Mouse (Mus musculus) midbrain, embryonic 16.5 days (tissue): ENCODE measurements around the gene Ttc7b. TPM values are rescaled to one million over a fixed set of nuclear protein-coding genes. Genes with fewer than 3 reads are reported as not detected.

Experiments used
- ATAC-seq: fragments of 200-750 bp; cut with Nextera tagmentation; 2 replicates; pipeline ENCODE4 v1.8.0; 2017; ENCODE audit warnings: moderate TSS enrichment
- H3K27ac ChIP-seq: fragments of 300-500 bp; sonication (generic); 2 replicates; pipeline ENCODE4 v1.5.1; 2014; ENCODE audit warnings: mild to moderate bottlenecking, low read length, mixed read lengths
- H3K27me3 ChIP-seq: fragments of 300-500 bp; sonication (generic); 2 replicates; pipeline ENCODE4 v1.6.1; 2014; ENCODE audit warnings: low read depth, low read length, mixed read lengths; ENCODE audit not compliant: control insufficient read depth, insufficient read depth
- H3K36me3 ChIP-seq: fragments of 300-500 bp; sonication (generic); 2 replicates; pipeline ENCODE4 v1.6.1; 2014; ENCODE audit warnings: mild to moderate bottlenecking, low read length, moderate library complexity, mixed read lengths; ENCODE audit not compliant: control insufficient read depth, insufficient read depth
- H3K4me1 ChIP-seq: fragments of 300-500 bp; sonication (generic); 2 replicates; pipeline ENCODE4 v1.6.1; 2014; ENCODE audit warnings: mild to moderate bottlenecking, low read length, mixed read lengths; ENCODE audit not compliant: control insufficient read depth, insufficient read depth
- H3K4me2 ChIP-seq: fragments of 300-500 bp; sonication (generic); 2 replicates; pipeline ENCODE4 v1.6.1; 2014; ENCODE audit warnings: mild to moderate bottlenecking, low read length, mixed read lengths
- H3K4me3 ChIP-seq: fragments of 300-500 bp; sonication (generic); 2 replicates; pipeline ENCODE4 v1.5.1; 2014; ENCODE audit warnings: low read depth, mild to moderate bottlenecking, low read length, moderate library complexity, mixed read lengths
- H3K9ac ChIP-seq: fragments of 300-500 bp; sonication (generic); 2 replicates; pipeline ENCODE4 v1.6.1; 2014; ENCODE audit warnings: low read depth, low read length, mixed read lengths
- H3K9me3 ChIP-seq: fragments of 300-500 bp; sonication (generic); replicated peaks from 2 replicates; pipeline ENCODE4 v1.6.1; 2014; ENCODE audit warnings: mild to moderate bottlenecking, low read length, mixed read lengths; ENCODE audit not compliant: control insufficient read depth, poor library complexity, severe bottlenecking
- WGBS: fragments of 180-500 bp; shearing (Covaris S2); extraction: QIAGEN DNeasy Blood & Tissue Kit; methylation state at CpG from one replicate; pipeline ENCODE4 v1.1.7; 2014; 5-methylcytosine and 5-hydroxymethylcytosine counted together
- polyA plus RNA-seq: library from polyadenylated mRNA; unstranded; fragments of >200 nt; fragmentation: Nextera tagmentation; extraction: Ambion mirVana; gene quantifications from 2 replicates; pipeline ENCODE4 v1.2.1, GENCODE M21; 2015

The Ttc7b gene
- polyA plus RNA-seq, 1 experiment from 2014 or later, result 7.2 TPM

GRCm38 (mm10) chr12:100542076-100542475 is 21.4 kb upstream of the Ttc7b start:
- H3K4me1 ChIP-seq, result no peaks in the 10 kb centered on the region
- H3K9me3 ChIP-seq, result no peaks in the 10 kb centered on the region
- 59% methylated on average over 3 of the region's 3 CpGs for WGBS
- H3K27me3 ChIP-seq, result no peaks in the 10 kb centered on the region
- H3K9ac ChIP-seq, result no peak overlapping the region
- H3K36me3 ChIP-seq, result no peaks in the 10 kb centered on the region
- no peak overlapping the region for H3K4me3 ChIP-seq
- no peak overlapping the region for H3K27ac ChIP-seq
- H3K4me2 ChIP-seq, result no peak overlapping the region
- ATAC-seq, result no peak

- Histone ChIP-seq H3K4me3 (no peak overlapping the region), H3K4me1 (no peaks in the 10 kb centered on the region), H3K9ac (no peak overlapping the region), H3K36me3 (no peaks in the 10 kb centered on the region), H3K9me3 (no peaks in the 10 kb centered on the region), H3K4me2 (no peak overlapping the region), H3K27ac (no peak overlapping the region), H3K27me3 (no peaks in the 10 kb centered on the region)
- ATAC-seq, result no peak
- 54% methylated on average over 9 of the region's 9 CpGs for WGBS
Measured at GRCm38 (mm10) chr12:100539158-100539714, 18.6 kb upstream of the Ttc7b start.

- H3K36me3 ChIP-seq, result no peaks in the 10 kb centered on the region
- no peak overlapping the region for H3K4me2 ChIP-seq
- H3K9ac ChIP-seq, result no peak overlapping the region
- no peak overlapping the region for H3K4me3 ChIP-seq
- no peaks in the 10 kb centered on the region for H3K4me1 ChIP-seq
- 75% methylated on average over 7 of the region's 7 CpGs for WGBS
- H3K27ac ChIP-seq, result no peak overlapping the region
- ATAC-seq, result no peak
- H3K9me3 ChIP-seq, result no peaks in the 10 kb centered on the region
- no peaks in the 10 kb centered on the region for H3K27me3 ChIP-seq
Measured at GRCm38 (mm10) chr12:100538445-100539157, 18.0 kb upstream of the Ttc7b start.

- H3K27ac ChIP-seq, result no peak overlapping the region
- no peak overlapping the region for H3K9ac ChIP-seq
- H3K4me3 ChIP-seq, result no peak overlapping the region
- 89% methylated on average over 11 of the region's 11 CpGs for WGBS
- ATAC-seq, result no peak
- H3K9me3 ChIP-seq, result no peaks in the 10 kb centered on the region
- no peaks in the 10 kb centered on the region for H3K36me3 ChIP-seq
- no peaks in the 10 kb centered on the region for H3K27me3 ChIP-seq
- no peak overlapping the region for H3K4me2 ChIP-seq
- H3K4me1 ChIP-seq, result no peaks in the 10 kb centered on the region
Measured at GRCm38 (mm10) chr12:100537091-100537490, 16.5 kb upstream of the Ttc7b start.

GRCm38 (mm10) chr12:100535028-100535427 is 14.4 kb upstream of the Ttc7b start:
- Histone ChIP-seq H3K36me3 (no peaks in the 10 kb centered on the region), H3K9me3 (no peaks in the 10 kb centered on the region), H3K4me1 (no peaks in the 10 kb centered on the region), H3K27ac (no peak overlapping the region), H3K4me2 (no peak overlapping the region), H3K4me3 (no peak overlapping the region), H3K27me3 (no peaks in the 10 kb centered on the region), H3K9ac (no peak overlapping the region)
- WGBS, result 50% methylated on average over 12 of the region's 12 CpGs
- ATAC-seq, result no peak

- Histone ChIP-seq H3K27me3 (no peaks in the 10 kb centered on the region), H3K4me1 (no peaks in the 10 kb centered on the region), H3K4me3 (no peak overlapping the region), H3K36me3 (no peaks in the 10 kb centered on the region), H3K9me3 (no peaks in the 10 kb centered on the region), H3K4me2 (no peak overlapping the region), H3K9ac (no peak overlapping the region), H3K27ac (peak overlapping the region; percentile 51; the same call in 1 of the 2 replicates)
- no peak for ATAC-seq
- 41% methylated on average over 3 of the region's 3 CpGs for WGBS
Measured at GRCm38 (mm10) chr12:100534028-100534427, 13.4 kb upstream of the Ttc7b start.

GRCm38 (mm10) chr12:100533209-100533608 is 12.6 kb upstream of the Ttc7b start:
- 90% methylated on average over 4 of the region's 4 CpGs for WGBS
- no peak overlapping the region for H3K27ac ChIP-seq
- H3K27me3 ChIP-seq, result no peaks in the 10 kb centered on the region
- no peak overlapping the region for H3K9ac ChIP-seq
- no peak for ATAC-seq
- H3K4me3 ChIP-seq, result no peak overlapping the region
- no peaks in the 10 kb centered on the region for H3K36me3 ChIP-seq
- no peak overlapping the region for H3K4me2 ChIP-seq
- no peaks in the 10 kb centered on the region for H3K9me3 ChIP-seq
- 0 out of 2 replicates have a peak, but pooled peaks cover under 1% of the 10 kb centered on the region for H3K4me1 ChIP-seq

- H3K36me3 ChIP-seq, result no peaks in the 10 kb centered on the region
- WGBS, result 67% methylated on average over 1 of the region's 1 CpGs
- H3K4me1 ChIP-seq, result peaks cover 8% of the 10 kb centered on the region; the same call in 1 of the 2 replicates
- ATAC-seq, result no peak
- no peaks in the 10 kb centered on the region for H3K27me3 ChIP-seq
- no peak overlapping the region for H3K9ac ChIP-seq
- no peak overlapping the region for H3K4me2 ChIP-seq
- no peaks in the 10 kb centered on the region for H3K9me3 ChIP-seq
- no peak overlapping the region for H3K27ac ChIP-seq
- no peak overlapping the region for H3K4me3 ChIP-seq
Measured at GRCm38 (mm10) chr12:100531740-100532139, 11.1 kb upstream of the Ttc7b start.

- H3K4me1 ChIP-seq, result peaks cover 8% of the 10 kb centered on the region; the same call in 1 of the 2 replicates
- no peak overlapping the region for H3K4me3 ChIP-seq
- no peaks in the 10 kb centered on the region for H3K36me3 ChIP-seq
- H3K4me2 ChIP-seq, result no peak overlapping the region
- WGBS, result 95% methylated on average over 5 of the region's 5 CpGs
- H3K27ac ChIP-seq, result no peak overlapping the region
- H3K27me3 ChIP-seq, result no peaks in the 10 kb centered on the region
- H3K9ac ChIP-seq, result no peak overlapping the region
- no peak for ATAC-seq
- no peaks in the 10 kb centered on the region for H3K9me3 ChIP-seq
Measured at GRCm38 (mm10) chr12:100530871-100531270, 10.2 kb upstream of the Ttc7b start.
